Mouse (Mus musculus) liver, embryonic 12.5 days (tissue): ENCODE results near the gene Slc25a22. TPM values are rescaled to one million over a fixed set of nuclear protein-coding genes. Genes with fewer than 3 reads are reported as not detected.

Source experiments
- ATAC-seq: fragments of 200-750 bp; cut with Nextera tagmentation; 2 replicates; pipeline ENCODE4 v1.8.0; 2017; ENCODE audit warnings: moderate number of reproducible peaks, mild to moderate bottlenecking, moderate library complexity
- H3K27ac ChIP-seq: fragments of 300-500 bp; sonication (generic); 2 replicates; pipeline ENCODE4 v1.5.1; 2016; ENCODE audit warnings: mild to moderate bottlenecking
- H3K27me3 ChIP-seq: fragments of 300-500 bp; sonication (generic); replicated peaks from 2 replicates; pipeline ENCODE4 v1.6.1; 2016; ENCODE audit warnings: mild to moderate bottlenecking, moderate library complexity
- H3K36me3 ChIP-seq: fragments of 300-500 bp; sonication (generic); 2 replicates; pipeline ENCODE4 v1.6.1; 2016; ENCODE audit warnings: mild to moderate bottlenecking, moderate library complexity
- H3K4me1 ChIP-seq: fragments of 300-500 bp; sonication (generic); 2 replicates; pipeline ENCODE4 v1.6.1; 2016
- H3K4me2 ChIP-seq: fragments of 300-500 bp; sonication (generic); 2 replicates; pipeline ENCODE4 v1.6.1; 2016; ENCODE audit warnings: mild to moderate bottlenecking, moderate library complexity
- H3K4me3 ChIP-seq: fragments of 300-500 bp; sonication (generic); 2 replicates; pipeline ENCODE4 v1.5.1; 2016; ENCODE audit warnings: mild to moderate bottlenecking, moderate library complexity
- H3K9ac ChIP-seq: fragments of 300-500 bp; sonication (generic); 2 replicates; pipeline ENCODE4 v1.6.1; 2016; ENCODE audit warnings: mild to moderate bottlenecking, moderate library complexity
- H3K9me3 ChIP-seq: fragments of 300-500 bp; sonication (generic); replicated peaks from 2 replicates; pipeline ENCODE4 v1.6.1; 2016; ENCODE audit warnings: mild to moderate bottlenecking, moderate library complexity
- WGBS: fragments of 180-500 bp; shearing (Covaris S2); methylation state at CpG from one replicate; pipeline ENCODE4 v1.1.7; 2016; ENCODE audit not compliant: insufficient replicate concordance; 5-methylcytosine and 5-hydroxymethylcytosine counted together
- polyA plus RNA-seq: library from polyadenylated mRNA; unstranded; fragments of >200 nt; fragmentation: Nextera tagmentation; extraction: Ambion mirVana; gene quantifications from 2 replicates; pipeline ENCODE4 v1.2.1, GENCODE M21; 2016

The Slc25a22 gene
- polyA plus RNA-seq, 1 experiment from 2014 or later: 27.1 TPM

- 43% methylated on average over 9 of the region's 9 CpGs for WGBS
- H3K27ac ChIP-seq: peak overlapping the region; percentile 98
- H3K27me3 ChIP-seq: no peaks in the 10 kb centered on the region
- H3K9me3 ChIP-seq: no peaks in the 10 kb centered on the region
- peak overlapping the region; percentile 93 for H3K4me2 ChIP-seq
- peak overlapping the region; percentile 87 for H3K9ac ChIP-seq
- peak overlapping the region; percentile 82 for H3K4me3 ChIP-seq
- peaks cover 81% of the 10 kb centered on the region for H3K4me1 ChIP-seq
- peaks cover 8% of the 10 kb centered on the region for H3K36me3 ChIP-seq
- ATAC-seq: no peak
Observed at GRCm38 (mm10) chr7:141390326-141391259, 47.1 kb downstream of the Slc25a22 start.

GRCm38 (mm10) chr7:141388487-141389109 is 49.1 kb downstream of the Slc25a22 start:
- 13% methylated on average over 3 of the region's 3 CpGs for WGBS
- H3K9ac ChIP-seq: no peak overlapping the region
- peak overlapping the region; percentile 15 for H3K4me2 ChIP-seq
- H3K9me3 ChIP-seq: no peaks in the 10 kb centered on the region
- H3K4me3 ChIP-seq: no peak overlapping the region
- no peaks in the 10 kb centered on the region; the same call in 1 of the 2 replicates for H3K27me3 ChIP-seq
- peaks cover 62% of the 10 kb centered on the region for H3K4me1 ChIP-seq
- peak; percentile 44 for ATAC-seq
- H3K36me3 ChIP-seq: peaks cover 1% of the 10 kb centered on the region; the same call in 1 of the 2 replicates
- peak overlapping the region; percentile 98 for H3K27ac ChIP-seq

GRCm38 (mm10) chr7:141387807-141388486 is 49.7 kb downstream of the Slc25a22 start:
- WGBS: 30% methylated on average over 2 of the region's 2 CpGs
- H3K9ac ChIP-seq: peak overlapping the region; percentile 1; the same call in 1 of the 2 replicates
- peaks cover 59% of the 10 kb centered on the region for H3K4me1 ChIP-seq
- H3K4me3 ChIP-seq: no peak overlapping the region
- no peak for ATAC-seq
- H3K27me3 ChIP-seq: no peaks in the 10 kb centered on the region; the same call in 1 of the 2 replicates
- no peaks in the 10 kb centered on the region for H3K36me3 ChIP-seq
- peak overlapping the region; percentile 98 for H3K27ac ChIP-seq
- peak overlapping the region; percentile 15 for H3K4me2 ChIP-seq
- no peaks in the 10 kb centered on the region for H3K9me3 ChIP-seq

- H3K9ac ChIP-seq: no peak overlapping the region
- H3K4me3 ChIP-seq: no peak overlapping the region
- peaks cover 28% of the 10 kb centered on the region for H3K4me1 ChIP-seq
- H3K4me2 ChIP-seq: no peak overlapping the region
- ATAC-seq: no peak
- WGBS: 61% methylated on average over 4 of the region's 4 CpGs
- H3K9me3 ChIP-seq: no peaks in the 10 kb centered on the region
- H3K36me3 ChIP-seq: no peaks in the 10 kb centered on the region
- H3K27me3 ChIP-seq: no peaks in the 10 kb centered on the region; the same call in 1 of the 2 replicates
- 0 out of 2 replicates have a peak overlapping the region, but pooled peaks have one; percentile 15 for H3K27ac ChIP-seq
Observed at GRCm38 (mm10) chr7:141381068-141381835, 56.4 kb downstream of the Slc25a22 start.

Other genes with a start within 250 kb of the Slc25a22 start
- gene Hras, start 243.9 kb downstream of the Slc25a22 start, polyA plus RNA-seq: 124 and 125 TPM in 2 replicates
- 16.4 and 17.9 TPM in 2 replicates for gene Lrrc56, start 243.7 kb downstream of the Slc25a22 start, polyA plus RNA-seq
- 0.99 and 1.1 TPM in 2 replicates for gene Lmntd2, start 223.8 kb downstream of the Slc25a22 start, polyA plus RNA-seq
- 27.3 and 28.3 TPM in 2 replicates for gene Rassf7, start 222.0 kb downstream of the Slc25a22 start, polyA plus RNA-seq
- gene Phrf1, start 209.1 kb downstream of the Slc25a22 start, polyA plus RNA-seq: 52.9 and 53.1 TPM in 2 replicates
- gene Irf7, start 171.4 kb downstream of the Slc25a22 start, polyA plus RNA-seq: 4.9 and 5.2 TPM in 2 replicates
- 0.14 and 0.20 TPM in 2 replicates for gene Cdhr5, start 161.1 kb downstream of the Slc25a22 start, polyA plus RNA-seq
- 0.32 and 0.60 TPM in 2 replicates for gene Sct, start 158.8 kb downstream of the Slc25a22 start, polyA plus RNA-seq
- 0.04 and 0.07 TPM in 2 replicates for gene Drd4, start 145.9 kb downstream of the Slc25a22 start, polyA plus RNA-seq
- gene Deaf1, start 110.2 kb downstream of the Slc25a22 start, polyA plus RNA-seq: 24.7 and 25.6 TPM in 2 replicates
- gene Tmem80, start 110.2 kb downstream of the Slc25a22 start, polyA plus RNA-seq: 24.3 and 24.8 TPM in 2 replicates
- 4.9 and 5.6 TPM in 2 replicates for gene Eps8l2, start 99.0 kb downstream of the Slc25a22 start, polyA plus RNA-seq
- 516 and 525 TPM in 2 replicates for gene Taldo1, start 45.7 kb downstream of the Slc25a22 start, polyA plus RNA-seq
- 21.1 and 22.8 TPM in 2 replicates for gene Gatd1, start 23.8 kb downstream of the Slc25a22 start, polyA plus RNA-seq
- gene Cend1, start 8.4 kb downstream of the Slc25a22 start, polyA plus RNA-seq: 0.10 and 0.16 TPM in 2 replicates
- gene Pidd1, start 6.1 kb upstream of the Slc25a22 start, polyA plus RNA-seq: 17.3 and 17.7 TPM in 2 replicates
- 1,288 and 1,344 TPM in 2 replicates for gene Rplp2, start 9.5 kb upstream of the Slc25a22 start, polyA plus RNA-seq
- gene Pnpla2, start 17.3 kb upstream of the Slc25a22 start, polyA plus RNA-seq: 16.6 and 17.8 TPM in 2 replicates
- 3.7 and 5.8 TPM in 2 replicates for gene Cracr2b, start 23.2 kb upstream of the Slc25a22 start, polyA plus RNA-seq
- 5.7 and 6.2 TPM in 2 replicates for gene Cd151, start 29.5 kb upstream of the Slc25a22 start, polyA plus RNA-seq
- gene Polr2l, start 37.2 kb upstream of the Slc25a22 start, polyA plus RNA-seq: 74.6 and 76.1 TPM in 2 replicates
- 56.1 and 60.9 TPM in 2 replicates for gene Tspan4, start 37.3 kb upstream of the Slc25a22 start, polyA plus RNA-seq
- gene Chid1, start 102.0 kb upstream of the Slc25a22 start, polyA plus RNA-seq: 32.0 and 32.7 TPM in 2 replicates
- 91.6 and 92.0 TPM in 2 replicates for gene Ap2a2, start 124.3 kb upstream of the Slc25a22 start, polyA plus RNA-seq
- 1.5 and 1.9 TPM in 2 replicates for gene Muc6, start 217.4 kb upstream of the Slc25a22 start, polyA plus RNA-seq